Mouse (Mus musculus): Measurements from ENCODE around the gene Pifo. TPM values are rescaled to one million over a fixed set of nuclear protein-coding genes. Genes with fewer than 3 reads are reported as not detected.
A peak's percentile ranks its signal among the peaks of the same experiment; 100 is the strongest.

The Pifo gene
- polyA plus RNA-seq (2015; fragmentation: Nextera tagmentation; extraction: Ambion mirVana): not detected in 2 replicates

GRCm38 (mm10) chr3:106014546-106014945 is at the start of gene Pifo:
Gene Pifo, minus strand, starts transcription at chr3:106014646.
- Histone ChIP-seq H3K27me3 (replicated peaks; ENCODE audit: control insufficient read depth, insufficient read depth, low read length) (no peaks in the 10 kb centered on the region), H3K4me2 (replicated peaks; ENCODE audit: low read depth) (no peak within 1 kb of the TSS), H3K27ac (ENCODE audit: low read depth, low read length) (no peak within 1 kb of the TSS), H3K36me3 (ENCODE audit: control insufficient read depth, insufficient read depth) (no peaks in the 10 kb centered on the region), H3K9me3 (ENCODE audit: control insufficient read depth) (no peaks in the 10 kb centered on the region), H3K9ac (ENCODE audit: low read depth, low read length) (no peak within 1 kb of the TSS), H3K4me1 (replicated peaks; ENCODE audit: control insufficient read depth, insufficient read depth, low read length) (no peaks in the 10 kb centered on the region), H3K4me3 (ENCODE audit: low read depth, low read length) (no peak within 1 kb of the TSS)
- ATAC-seq: no peak
- TF ChIP-seq CTCF (IDR thresholded peaks at IDR 0.05; ENCODE audit: low read depth): no peak
- 88% methylated on average over 2 of the region's 2 CpGs for WGBS

GRCm38 (mm10) chr3:106057966-106058365 is 43.5 kb upstream of the Pifo start:
- Histone ChIP-seq H3K36me3 (ENCODE audit: control insufficient read depth, insufficient read depth) (no peaks in the 10 kb centered on the region), H3K4me1 (replicated peaks; ENCODE audit: control insufficient read depth, insufficient read depth, low read length) (no peaks in the 10 kb centered on the region), H3K4me2 (replicated peaks; ENCODE audit: low read depth) (no peak overlapping the region), H3K9me3 (ENCODE audit: control insufficient read depth) (no peaks in the 10 kb centered on the region), H3K27ac (ENCODE audit: low read depth, low read length) (no peak overlapping the region), H3K9ac (ENCODE audit: low read depth, low read length) (no peak overlapping the region), H3K27me3 (replicated peaks; ENCODE audit: control insufficient read depth, insufficient read depth, low read length) (no peaks in the 10 kb centered on the region), H3K4me3 (ENCODE audit: low read depth, low read length) (no peak overlapping the region)
- TF ChIP-seq CTCF (IDR thresholded peaks at IDR 0.05; ENCODE audit: low read depth): no peak
- ATAC-seq: no peak
- 81% methylated on average over 3 of the region's 3 CpGs for WGBS

- Histone ChIP-seq H3K27ac (ENCODE audit: low read depth, low read length) (no peak overlapping the region), H3K4me1 (replicated peaks; ENCODE audit: control insufficient read depth, insufficient read depth, low read length) (no peaks in the 10 kb centered on the region), H3K9ac (ENCODE audit: low read depth, low read length) (no peak overlapping the region), H3K9me3 (ENCODE audit: control insufficient read depth) (no peaks in the 10 kb centered on the region), H3K36me3 (ENCODE audit: control insufficient read depth, insufficient read depth) (no peaks in the 10 kb centered on the region), H3K4me2 (replicated peaks; ENCODE audit: low read depth) (no peak overlapping the region), H3K4me3 (ENCODE audit: low read depth, low read length) (no peak overlapping the region), H3K27me3 (replicated peaks; ENCODE audit: control insufficient read depth, insufficient read depth, low read length) (no peaks in the 10 kb centered on the region)
- WGBS: 59% methylated on average over 18 of the region's 18 CpGs
- no peak for ATAC-seq
- no peak for TF ChIP-seq CTCF (IDR thresholded peaks at IDR 0.05; ENCODE audit: low read depth)
Observed at GRCm38 (mm10) chr3:106051896-106052295, 37.5 kb upstream of the Pifo start.

GRCm38 (mm10) chr3:106040306-106040705 is 25.9 kb upstream of the Pifo start:
- H3K27ac ChIP-seq (ENCODE audit: low read depth, low read length): no peak overlapping the region
- H3K4me2 ChIP-seq (replicated peaks; ENCODE audit: low read depth): no peak overlapping the region
- H3K9ac ChIP-seq (ENCODE audit: low read depth, low read length): no peak overlapping the region
- no peaks in the 10 kb centered on the region for H3K9me3 ChIP-seq (ENCODE audit: control insufficient read depth)
- TF ChIP-seq CTCF (IDR thresholded peaks at IDR 0.05; ENCODE audit: low read depth): no peak
- H3K36me3 ChIP-seq (ENCODE audit: control insufficient read depth, insufficient read depth): no peaks in the 10 kb centered on the region
- no peaks in the 10 kb centered on the region for H3K4me1 ChIP-seq (replicated peaks; ENCODE audit: control insufficient read depth, insufficient read depth, low read length)
- WGBS: 69% methylated on average over 2 of the region's 2 CpGs
- no peaks in the 10 kb centered on the region for H3K27me3 ChIP-seq (replicated peaks; ENCODE audit: control insufficient read depth, insufficient read depth, low read length)
- no peak for ATAC-seq
- H3K4me3 ChIP-seq (ENCODE audit: low read depth, low read length): no peak overlapping the region

- TF ChIP-seq CTCF (IDR thresholded peaks at IDR 0.05; ENCODE audit: low read depth): no peak
- Histone ChIP-seq H3K36me3 (ENCODE audit: control insufficient read depth, insufficient read depth) (no peaks in the 10 kb centered on the region), H3K4me2 (replicated peaks; ENCODE audit: low read depth) (no peak within 1 kb of the TSS), H3K27me3 (replicated peaks; ENCODE audit: control insufficient read depth, insufficient read depth, low read length) (no peaks in the 10 kb centered on the region), H3K9ac (ENCODE audit: low read depth, low read length) (no peak within 1 kb of the TSS), H3K4me3 (ENCODE audit: low read depth, low read length) (no peak within 1 kb of the TSS), H3K27ac (ENCODE audit: low read depth, low read length) (no peak within 1 kb of the TSS), H3K4me1 (replicated peaks; ENCODE audit: control insufficient read depth, insufficient read depth, low read length) (no peaks in the 10 kb centered on the region), H3K9me3 (ENCODE audit: control insufficient read depth) (no peaks in the 10 kb centered on the region)
- no peak for ATAC-seq
- 86% methylated on average over 1 of the region's 1 CpGs for WGBS
Observed at GRCm38 (mm10) chr3:106032781-106033180, 18.3 kb upstream of the Pifo start, which contains the start of gene Chil5. Gene Chil5, minus strand, starts transcription at chr3:106032814.

- Histone ChIP-seq H3K9ac (ENCODE audit: low read depth, low read length) (no peak overlapping the region), H3K4me3 (ENCODE audit: low read depth, low read length) (no peak overlapping the region), H3K27me3 (replicated peaks; ENCODE audit: control insufficient read depth, insufficient read depth, low read length) (no peaks in the 10 kb centered on the region), H3K36me3 (ENCODE audit: control insufficient read depth, insufficient read depth) (no peaks in the 10 kb centered on the region), H3K4me2 (replicated peaks; ENCODE audit: low read depth) (no peak overlapping the region), H3K27ac (ENCODE audit: low read depth, low read length) (no peak overlapping the region), H3K9me3 (ENCODE audit: control insufficient read depth) (no peaks in the 10 kb centered on the region), H3K4me1 (replicated peaks; ENCODE audit: control insufficient read depth, insufficient read depth, low read length) (no peaks in the 10 kb centered on the region)
- ATAC-seq: no peak
- 92% methylated on average over 2 of the region's 2 CpGs for WGBS
- no peak for TF ChIP-seq CTCF (IDR thresholded peaks at IDR 0.05; ENCODE audit: low read depth)
Observed at GRCm38 (mm10) chr3:106024135-106024534, 9.7 kb upstream of the Pifo start.

GRCm38 (mm10) chr3:106021840-106022239 is 7.4 kb upstream of the Pifo start:
- no peaks in the 10 kb centered on the region for H3K36me3 ChIP-seq (ENCODE audit: control insufficient read depth, insufficient read depth)
- no peak overlapping the region for H3K4me2 ChIP-seq (replicated peaks; ENCODE audit: low read depth)
- ATAC-seq: no peak
- H3K9ac ChIP-seq (ENCODE audit: low read depth, low read length): no peak overlapping the region
- TF ChIP-seq CTCF (IDR thresholded peaks at IDR 0.05; ENCODE audit: low read depth): peak; percentile 55
- no peaks in the 10 kb centered on the region for H3K9me3 ChIP-seq (ENCODE audit: control insufficient read depth)
- H3K27ac ChIP-seq (ENCODE audit: low read depth, low read length): no peak overlapping the region
- no peaks in the 10 kb centered on the region for H3K4me1 ChIP-seq (replicated peaks; ENCODE audit: control insufficient read depth, insufficient read depth, low read length)
- H3K27me3 ChIP-seq (replicated peaks; ENCODE audit: control insufficient read depth, insufficient read depth, low read length): no peaks in the 10 kb centered on the region
- no peak overlapping the region for H3K4me3 ChIP-seq (ENCODE audit: low read depth, low read length)
